Mouse (Mus musculus) hindbrain, embryonic 13.5 days (tissue): Measurements from ENCODE around the gene 2900026A02Rik. TPM values are rescaled to one million over a fixed set of nuclear protein-coding genes. Genes with fewer than 3 reads are reported as not detected.

Experiments used
- ATAC-seq: fragments of 200-750 bp; cut with Nextera tagmentation; 2 replicates; pipeline ENCODE4 v1.8.0; 2017; ENCODE audit warnings: moderate TSS enrichment; ENCODE audit not compliant: low FRiP score
- H3K27ac ChIP-seq: fragments of 300-500 bp; sonication (generic); 2 replicates; pipeline ENCODE4 v1.5.1; 2015; ENCODE audit warnings: inconsistent platforms, mild to moderate bottlenecking, moderate library complexity
- H3K27me3 ChIP-seq: fragments of 300-500 bp; sonication (generic); 2 replicates; pipeline ENCODE4 v1.6.1; 2015; ENCODE audit warnings: mild to moderate bottlenecking, inconsistent platforms
- H3K36me3 ChIP-seq: fragments of 300-500 bp; sonication (generic); 2 replicates; pipeline ENCODE4 v1.6.1; 2015; ENCODE audit warnings: mild to moderate bottlenecking, inconsistent platforms
- H3K4me1 ChIP-seq: fragments of 300-500 bp; sonication (generic); replicated peaks from 2 replicates; pipeline ENCODE4 v1.6.1; 2015; ENCODE audit warnings: inconsistent platforms
- H3K4me2 ChIP-seq: fragments of 300-500 bp; sonication (generic); 2 replicates; pipeline ENCODE4 v1.6.1; 2015; ENCODE audit warnings: inconsistent platforms, mild to moderate bottlenecking, moderate library complexity
- H3K4me3 ChIP-seq: fragments of 300-500 bp; sonication (generic); 2 replicates; pipeline ENCODE4 v1.5.1; 2015; ENCODE audit warnings: mild to moderate bottlenecking, inconsistent platforms
- H3K9ac ChIP-seq: fragments of 300-500 bp; sonication (generic); 2 replicates; pipeline ENCODE4 v1.6.1; 2015; ENCODE audit warnings: mild to moderate bottlenecking, inconsistent platforms
- H3K9me3 ChIP-seq: fragments of 300-500 bp; sonication (generic); 2 replicates; pipeline ENCODE4 v1.6.1; 2016; ENCODE audit warnings: inconsistent platforms
- WGBS: fragments of 180-500 bp; shearing (Covaris S2); methylation state at CpG from one replicate; pipeline ENCODE4 v1.1.7; 2015; 5-methylcytosine and 5-hydroxymethylcytosine counted together
- polyA plus RNA-seq: library from polyadenylated mRNA; unstranded; fragments of >200 nt; fragmentation: Nextera tagmentation; extraction: Ambion mirVana; gene quantifications from 2 replicates; pipeline ENCODE4 v1.2.1, GENCODE M21; 2015

2900026A02Rik gene
- polyA plus RNA-seq, 1 experiment from 2014 or later, result 2.7 TPM

GRCm38 (mm10) chr5:113122326-113123054 is 98.5 kb downstream of the 2900026A02Rik start:
- Histone ChIP-seq H3K4me3 (no peak overlapping the region), H3K36me3 (no peaks in the 10 kb centered on the region), H3K4me2 (no peak overlapping the region), H3K4me1 (peaks cover 35% of the 10 kb centered on the region), H3K27ac (no peak overlapping the region), H3K27me3 (no peaks in the 10 kb centered on the region), H3K9ac (no peak overlapping the region), H3K9me3 (no peaks in the 10 kb centered on the region)
- no peak for ATAC-seq
- 42% methylated on average over 12 of the region's 12 CpGs for WGBS

DNA sequence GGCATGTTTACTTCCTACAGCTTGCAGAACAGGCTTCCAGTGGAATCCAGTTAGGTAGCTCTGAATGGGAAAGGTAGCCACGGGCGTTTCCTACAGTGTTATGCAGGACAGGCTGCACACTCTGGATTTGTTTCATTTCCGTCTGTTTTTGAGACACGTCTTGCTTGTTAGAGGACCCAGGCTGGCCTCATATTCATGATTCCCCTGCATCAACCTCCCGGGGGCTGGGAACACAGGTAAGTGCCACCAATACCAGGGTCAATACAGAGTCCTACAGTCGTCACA is 99.5 kb downstream of the 2900026A02Rik start:
- 79% methylated on average over 6 of the region's 6 CpGs for WGBS

GRCm38 (mm10) chr5:113120741-113121590 is 100.1 kb downstream of the 2900026A02Rik start:
- Histone ChIP-seq H3K4me2 (no peak overlapping the region), H3K27ac (no peak overlapping the region), H3K9ac (peak overlapping the region; percentile 19; the same call in 1 of the 2 replicates), H3K36me3 (no peaks in the 10 kb centered on the region), H3K4me1 (peaks cover 41% of the 10 kb centered on the region), H3K4me3 (no peak overlapping the region), H3K9me3 (no peaks in the 10 kb centered on the region), H3K27me3 (no peaks in the 10 kb centered on the region)
- peak; percentile 53; the same call in 1 of the 2 replicates for ATAC-seq
- 35% methylated on average over 15 of the region's 15 CpGs for WGBS

More for the DNA sequence above, 99.5 kb downstream of the 2900026A02Rik start:
- Histone ChIP-seq H3K4me1 (peaks cover 40% of the 10 kb centered on the region), H3K4me3 (no peak overlapping the region), H3K9me3 (no peaks in the 10 kb centered on the region), H3K4me2 (no peak overlapping the region), H3K36me3 (no peaks in the 10 kb centered on the region), H3K27ac (no peak overlapping the region), H3K9ac (no peak overlapping the region), H3K27me3 (no peaks in the 10 kb centered on the region)
- no peak for ATAC-seq

DNA sequence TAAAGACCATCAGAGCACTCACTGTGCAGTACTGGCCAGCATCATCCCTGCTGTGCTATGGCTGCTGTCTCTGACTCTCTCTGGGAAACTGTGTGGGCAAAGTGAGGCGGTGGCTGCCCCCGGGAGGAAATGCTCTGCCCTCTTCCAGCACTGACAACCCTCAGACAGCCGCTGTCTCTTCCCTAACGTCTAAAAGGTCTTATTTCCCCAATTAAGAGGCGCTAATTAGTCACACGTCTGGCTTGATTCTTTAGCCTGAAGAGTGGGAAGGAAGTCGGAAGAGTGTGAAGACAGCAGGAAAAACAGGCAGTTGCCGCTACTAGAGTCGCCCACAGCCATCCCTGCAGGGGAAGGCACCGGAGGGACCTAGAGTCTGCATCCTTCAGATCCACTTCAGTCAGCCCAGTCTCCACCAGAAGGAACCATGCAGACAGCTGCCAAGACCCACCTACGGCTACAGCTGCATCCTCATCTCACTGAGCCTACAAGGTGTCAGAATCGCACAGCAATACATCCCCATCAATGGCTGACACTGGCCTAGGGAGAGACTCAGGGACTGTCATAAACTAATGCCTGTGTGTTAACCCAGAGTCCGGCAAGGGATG is 101.1 kb downstream of the 2900026A02Rik start:
- Histone ChIP-seq H3K4me3 (no peak overlapping the region), H3K4me2 (no peak overlapping the region), H3K27me3 (no peaks in the 10 kb centered on the region), H3K27ac (peak overlapping the region; percentile 23; the same call in 1 of the 2 replicates), H3K9ac (peak overlapping the region; percentile 2; the same call in 1 of the 2 replicates), H3K36me3 (no peaks in the 10 kb centered on the region), H3K4me1 (peaks cover 43% of the 10 kb centered on the region), H3K9me3 (no peaks in the 10 kb centered on the region)
- ATAC-seq, result no peak
- WGBS, result 40% methylated on average over 13 of the region's 13 CpGs

GRCm38 (mm10) chr5:113119291-113119690 is 101.7 kb downstream of the 2900026A02Rik start:
- Histone ChIP-seq H3K27me3 (no peaks in the 10 kb centered on the region), H3K27ac (no peak overlapping the region), H3K9ac (no peak overlapping the region), H3K4me1 (peaks cover 47% of the 10 kb centered on the region), H3K36me3 (no peaks in the 10 kb centered on the region), H3K9me3 (no peaks in the 10 kb centered on the region), H3K4me2 (no peak overlapping the region), H3K4me3 (no peak overlapping the region)
- WGBS, result 86% methylated on average over 9 of the region's 9 CpGs
- no peak for ATAC-seq

DNA sequence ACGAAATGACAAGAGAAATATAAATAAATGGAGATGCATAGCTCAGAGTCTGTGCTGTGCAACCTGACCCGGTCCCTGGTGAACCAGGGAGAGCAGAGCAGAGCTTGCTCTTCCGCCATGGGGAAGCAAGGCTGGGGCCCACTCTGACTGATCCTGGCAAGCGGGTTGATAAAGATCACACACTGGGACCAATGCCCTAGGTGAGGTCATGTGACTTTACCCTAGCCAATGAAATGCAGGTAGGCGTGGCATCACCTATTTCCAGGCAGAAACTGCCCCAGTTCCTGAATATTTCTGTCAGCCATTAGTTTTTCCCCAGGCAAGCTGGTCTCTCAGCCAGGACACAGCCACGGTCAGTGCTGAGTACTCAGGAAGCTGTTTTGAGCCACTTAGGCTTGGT is 102.3 kb downstream of the 2900026A02Rik start:
- ATAC-seq, result no peak
- no peaks in the 10 kb centered on the region for H3K9me3 ChIP-seq
- H3K4me1 ChIP-seq, result peaks cover 53% of the 10 kb centered on the region
- no peak overlapping the region for H3K27ac ChIP-seq
- no peaks in the 10 kb centered on the region for H3K36me3 ChIP-seq
- H3K9ac ChIP-seq, result no peak overlapping the region
- H3K27me3 ChIP-seq, result no peaks in the 10 kb centered on the region
- WGBS, result 58% methylated on average over 6 of the region's 6 CpGs
- no peak overlapping the region for H3K4me3 ChIP-seq
- no peak overlapping the region for H3K4me2 ChIP-seq

- Histone ChIP-seq H3K36me3 (no peaks in the 10 kb centered on the region), H3K4me3 (no peak overlapping the region), H3K4me2 (no peak overlapping the region), H3K9ac (no peak overlapping the region), H3K9me3 (no peaks in the 10 kb centered on the region), H3K27me3 (no peaks in the 10 kb centered on the region), H3K4me1 (peaks cover 50% of the 10 kb centered on the region), H3K27ac (no peak overlapping the region)
- 68% methylated on average over 5 of the region's 5 CpGs for WGBS
- ATAC-seq, result no peak
Measured at GRCm38 (mm10) chr5:113117361-113117760, 103.7 kb downstream of the 2900026A02Rik start.

DNA sequence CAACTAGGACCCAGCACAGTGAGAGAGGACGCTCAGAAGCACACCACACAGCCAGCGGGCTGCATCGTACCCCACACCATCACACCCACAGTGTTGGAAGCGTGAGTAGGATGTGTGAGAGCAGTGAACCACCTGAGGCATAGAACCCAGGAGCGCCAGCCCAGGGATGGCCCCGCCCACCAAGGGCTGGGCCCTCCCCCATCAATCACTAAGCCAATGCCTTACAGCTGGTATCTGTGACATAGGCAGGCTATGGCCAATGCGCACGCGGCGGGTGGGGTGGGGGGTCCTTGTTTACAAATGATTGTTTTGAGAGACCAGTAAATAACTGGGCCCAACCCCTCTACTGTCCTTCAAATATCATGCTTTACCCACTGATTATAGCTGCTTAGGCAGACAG is 105.1 kb downstream of the 2900026A02Rik start:
- Histone ChIP-seq H3K4me2 (no peak overlapping the region), H3K9me3 (no peaks in the 10 kb centered on the region), H3K27ac (0 out of 2 replicates have a peak overlapping the region, but pooled peaks have one; percentile 2), H3K36me3 (no peaks in the 10 kb centered on the region), H3K27me3 (no peaks in the 10 kb centered on the region), H3K4me3 (no peak overlapping the region), H3K9ac (no peak overlapping the region), H3K4me1 (peaks cover 45% of the 10 kb centered on the region)
- no peak for ATAC-seq
- WGBS, result 55% methylated on average over 10 of the region's 10 CpGs

DNA sequence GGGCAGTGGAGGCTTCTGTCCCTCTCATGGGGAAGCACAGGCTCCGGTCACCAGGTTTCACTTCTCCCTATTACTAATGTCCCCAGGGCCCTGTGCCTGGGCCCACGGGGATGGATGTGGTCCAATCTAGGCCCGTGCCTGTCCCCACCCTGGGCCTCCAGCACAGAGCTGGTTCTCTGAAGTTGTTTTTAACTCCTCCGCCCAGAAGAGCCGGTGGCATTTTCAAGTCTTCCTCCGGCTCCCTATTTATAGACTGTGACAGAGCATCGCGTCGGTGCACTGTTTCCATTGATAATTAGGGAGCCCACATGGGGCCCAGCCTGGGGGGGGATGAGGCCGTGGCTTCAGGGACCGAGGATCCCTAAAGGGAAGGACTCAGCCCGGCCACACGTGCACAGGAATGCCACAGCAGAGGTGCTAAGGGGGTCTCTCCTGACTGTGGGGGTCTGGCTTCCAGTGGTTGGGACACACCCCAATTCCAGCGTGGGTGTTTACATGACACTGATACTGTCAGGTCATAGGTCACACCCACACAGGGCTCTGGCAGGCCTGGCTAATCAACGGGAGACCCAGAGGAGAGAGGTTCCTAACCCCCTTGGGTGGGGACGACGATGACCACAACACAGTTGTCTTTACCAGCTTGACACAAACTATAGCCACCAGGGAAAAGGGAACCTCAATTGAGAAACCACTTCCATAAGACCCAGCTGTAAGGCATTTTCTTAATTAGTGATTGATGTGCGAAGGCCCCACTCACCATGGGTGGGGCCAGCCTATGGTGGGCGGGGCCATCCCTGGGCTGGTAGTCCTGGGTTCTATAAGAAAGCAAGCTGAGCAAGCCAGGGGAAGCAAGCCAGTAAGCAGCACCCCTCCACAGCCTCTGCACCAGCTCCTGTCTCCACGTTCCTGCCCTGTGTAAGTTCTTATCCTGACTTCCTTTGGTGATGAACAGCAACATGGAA is 106.5 kb downstream of the 2900026A02Rik start:
- Histone ChIP-seq H3K27ac (peak overlapping the region; percentile 40; the same call in 1 of the 2 replicates), H3K36me3 (no peaks in the 10 kb centered on the region), H3K4me3 (no peak overlapping the region), H3K9me3 (no peaks in the 10 kb centered on the region), H3K27me3 (no peaks in the 10 kb centered on the region), H3K4me2 (no peak overlapping the region), H3K4me1 (peaks cover 36% of the 10 kb centered on the region), H3K9ac (no peak overlapping the region)
- WGBS, result 47% methylated on average over 20 of the region's 20 CpGs
- ATAC-seq, result no peak

- no peaks in the 10 kb centered on the region for H3K9me3 ChIP-seq
- no peaks in the 10 kb centered on the region for H3K27me3 ChIP-seq
- H3K4me1 ChIP-seq, result peaks cover 30% of the 10 kb centered on the region
- 54% methylated on average over 5 of the region's 5 CpGs for WGBS
- no peak for ATAC-seq
- no peak overlapping the region for H3K4me3 ChIP-seq
- H3K36me3 ChIP-seq, result no peaks in the 10 kb centered on the region
- no peak overlapping the region for H3K9ac ChIP-seq
- no peak overlapping the region for H3K4me2 ChIP-seq
- no peak overlapping the region for H3K27ac ChIP-seq
Measured at GRCm38 (mm10) chr5:113113120-113113519, 107.9 kb downstream of the 2900026A02Rik start.

DNA sequence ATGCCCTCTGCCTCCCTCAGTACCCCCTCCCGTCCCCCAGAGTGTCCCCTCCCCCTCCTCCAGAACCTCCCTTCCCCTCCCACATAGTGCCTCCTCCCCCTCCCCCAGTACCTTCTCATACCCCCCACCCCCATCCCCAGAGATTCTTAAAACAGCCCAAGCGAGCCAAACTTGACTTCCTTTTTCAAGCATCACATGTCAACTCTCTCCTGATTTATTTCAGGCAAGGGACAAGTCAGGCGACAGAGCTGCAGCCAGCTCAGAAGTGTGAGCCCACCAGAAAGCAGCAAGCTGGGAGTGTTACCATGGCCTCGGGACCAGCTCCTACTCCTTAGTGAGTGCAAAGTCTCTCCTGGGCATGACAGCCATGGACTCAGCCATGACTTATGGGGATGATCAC is 109.7 kb downstream of the 2900026A02Rik start:
- 4% methylated on average over 4 of the region's 4 CpGs for WGBS
- no peaks in the 10 kb centered on the region for H3K36me3 ChIP-seq
- peaks cover 29% of the 10 kb centered on the region for H3K4me1 ChIP-seq
- H3K9ac ChIP-seq, result no peak overlapping the region
- H3K4me2 ChIP-seq, result no peak overlapping the region
- H3K4me3 ChIP-seq, result no peak overlapping the region
- no peaks in the 10 kb centered on the region for H3K9me3 ChIP-seq
- H3K27ac ChIP-seq, result no peak overlapping the region
- H3K27me3 ChIP-seq, result no peaks in the 10 kb centered on the region
- ATAC-seq, result no peak
